Comparison of ENCODE assay signal across 17 mouse cellular contexts in genomic region chr5:28734768-28735167, GRCm38 (mm10).
DNase-seq lines count a peak whose midpoint lies in the region; ATAC-seq lines count a peak whose summit lies in the region.
"Had no signal": no experiment of that assay in that cellular context is flagged by ENCODE, and none has a peak within 500 bp of the region (broad histone marks: within the 10 kb centered on the region; RNA-seq: fewer than 3 reads in every experiment).

No protein-coding gene starts in this region.

- H3K4me3 ChIP-seq in forebrain, embryonic 12.5 days (replicated peaks): no peak overlapping the region
- H3K4me3 ChIP-seq: hindbrain, embryonic 13.5 days; left cerebral cortex, adult 2 months; liver, embryonic 13.5 days; neural tube, embryonic 15.5 days had no signal

- H3K9ac ChIP-seq in forebrain, embryonic 12.5 days: no peak overlapping the region
- H3K9ac ChIP-seq: hindbrain, embryonic 13.5 days; liver, embryonic 13.5 days; neural tube, embryonic 15.5 days had no signal

- H3K36me3 ChIP-seq in forebrain, embryonic 12.5 days (replicated peaks): no peaks in the 10 kb centered on the region
- H3K36me3 ChIP-seq: hindbrain, embryonic 13.5 days; liver, embryonic 13.5 days; neural tube, embryonic 15.5 days had no signal

- no peaks in the 10 kb centered on the region for H3K9me3 ChIP-seq in forebrain, embryonic 12.5 days
- H3K9me3 ChIP-seq: hindbrain, embryonic 13.5 days; liver, embryonic 13.5 days; neural tube, embryonic 15.5 days had no signal

- no peaks in the 10 kb centered on the region for H3K4me1 ChIP-seq in forebrain, embryonic 12.5 days
- H3K4me1 ChIP-seq: hindbrain, embryonic 13.5 days; liver, embryonic 13.5 days; neural tube, embryonic 15.5 days had no signal

- no peak overlapping the region for H3K27ac ChIP-seq in forebrain, embryonic 12.5 days
- H3K27ac ChIP-seq: hindbrain, embryonic 13.5 days; left cerebral cortex, adult 2 months; liver, embryonic 13.5 days; neural tube, embryonic 15.5 days; stomach, postnatal 0 days had no signal

- peak; percentile 90 for ATAC-seq in cerebellum, adult (ENCODE audit: insufficient number of reproducible peaks, low FRiP score, low TSS enrichment)
- no peak for ATAC-seq in forebrain, embryonic 12.5 days (ENCODE audit: low FRiP score)
- ATAC-seq: midbrain, embryonic 16.5 days had no signal

- peak; percentile 29 to 57 for DNase-seq in heart, adult 18-20 months
- DNase-seq in heart, postnatal 4 days: no peak
- peak; percentile 79 for DNase-seq in cerebellum, adult 8-10 months
- peak; percentile 26 for DNase-seq in layer of hippocampus, adult 9-11 months
- no peak for DNase-seq in thymus, postnatal 4 days
- no peak for DNase-seq in urinary bladder, postnatal 4 days (ENCODE audit: low spot score in 2 of 2)
- DNase-seq: embryo, embryonic 11 days; gastrocnemius, postnatal 36 days; liver, embryonic 13.5 days; lung, postnatal 36 days had no signal

- H3K27me3 ChIP-seq in forebrain, embryonic 12.5 days: no peaks in the 10 kb centered on the region
- H3K27me3 ChIP-seq: hindbrain, embryonic 13.5 days; liver, embryonic 13.5 days; neural tube, embryonic 15.5 days had no signal

- no peak overlapping the region for H3K4me2 ChIP-seq in forebrain, embryonic 12.5 days
- H3K4me2 ChIP-seq: hindbrain, embryonic 13.5 days; liver, embryonic 13.5 days; neural tube, embryonic 15.5 days had no signal

- WGBS in forebrain, embryonic 12.5 days: 82% methylated on average over 3 of the region's 3 CpGs

Comparison
In these comparisons a context has a peak if more than half of its experiments do, and no peak if none do; other contexts are left out.
1. DNase-seq: peak in heart, adult 18-20 months (2 of 2), cerebellum, adult 8-10 months (single experiment) and layer of hippocampus, adult 9-11 months (single experiment); none in heart, postnatal 4 days (single experiment), thymus, postnatal 4 days (single experiment) and urinary bladder, postnatal 4 days (0 of 2).